ENCODE assay signal across 7 mouse cellular contexts in the genomic region with DNA sequence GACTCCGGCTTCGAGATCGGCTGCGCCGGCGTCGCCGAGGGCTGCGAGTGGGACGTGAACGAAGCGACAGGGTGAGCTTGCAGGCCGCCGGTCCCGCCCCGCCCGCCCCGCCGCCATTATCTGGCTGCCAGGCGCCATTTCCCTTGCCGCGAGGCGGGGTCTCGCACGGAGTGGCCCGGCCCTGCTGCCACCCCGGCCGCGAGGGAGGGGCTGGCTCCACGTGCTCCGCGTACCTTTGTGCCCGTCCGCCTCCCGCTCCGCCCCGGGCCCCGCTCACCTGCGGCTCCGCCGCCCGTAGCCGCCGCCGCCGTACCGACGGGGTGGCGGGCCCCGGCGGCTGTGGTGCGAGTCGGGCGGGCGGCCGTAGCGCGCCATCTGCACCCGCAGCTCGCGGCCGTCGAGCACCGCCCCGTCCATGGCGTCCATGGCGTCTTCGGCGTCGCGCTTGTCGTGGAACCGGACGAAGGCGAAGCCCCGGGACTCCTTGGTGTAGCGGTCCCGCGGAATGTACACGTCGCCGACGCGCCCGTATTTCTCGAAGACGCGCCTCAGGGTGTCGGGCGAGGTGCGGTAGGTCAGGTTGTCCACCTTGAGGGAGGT. TPM values are rescaled to one million over a fixed set of nuclear protein-coding genes. Genes with fewer than 3 reads are reported as not detected.
DNase-seq lines count a peak whose midpoint lies in the region; ATAC-seq and TF ChIP-seq lines count a peak whose summit lies in the region.

A gene (plus strand): TSS at position 150 of the 600 bp plus-strand sequence.

- H3K9me3 ChIP-seq in embryonic facial prominence, embryonic 14.5 days (ENCODE audit: control insufficient read depth, low read length), result no peaks in the 10 kb centered on the region
- H3K9me3 ChIP-seq in limb, embryonic 15.5 days, result no peaks in the 10 kb centered on the region
- no peaks in the 10 kb centered on the region for H3K9me3 ChIP-seq in midbrain, postnatal 0 days (ENCODE audit: low read length)

- WGBS in embryonic facial prominence, embryonic 14.5 days, result under 1% methylated on average over 27 of the region's 91 CpGs
- WGBS in limb, embryonic 15.5 days, result under 1% methylated on average over 84 of the region's 91 CpGs
- under 1% methylated on average over 71 of the region's 91 CpGs for WGBS in midbrain, postnatal 0 days

- H3K27me3 ChIP-seq in embryonic facial prominence, embryonic 14.5 days (replicated peaks; ENCODE audit: control insufficient read depth, insufficient read depth, low read length), result no peaks in the 10 kb centered on the region
- no peaks in the 10 kb centered on the region for H3K27me3 ChIP-seq in limb, embryonic 15.5 days
- H3K27me3 ChIP-seq in midbrain, postnatal 0 days (ENCODE audit: insufficient read depth, low read length), result no peaks in the 10 kb centered on the region

- H3K36me3 ChIP-seq in embryonic facial prominence, embryonic 14.5 days (ENCODE audit: control insufficient read depth, insufficient read depth, low read length), result peaks cover 38% of the 10 kb centered on the region
- H3K36me3 ChIP-seq in limb, embryonic 15.5 days, result peaks cover 39% of the 10 kb centered on the region
- H3K36me3 ChIP-seq in midbrain, postnatal 0 days (ENCODE audit: insufficient read depth, low read length), result peaks cover 11% of the 10 kb centered on the region; the same call in 1 of the 2 replicates

- TF ChIP-seq CTCF in midbrain, postnatal 0 days (IDR thresholded peaks at IDR 0.05), result no peak

- peak; percentile 90 to 94 for DNase-seq in adrenal gland, postnatal 36 days
- peak; percentile 89 for DNase-seq in embryonic facial prominence, embryonic 14.5 days (ENCODE audit: low spot score)
- peak; percentile 55 for DNase-seq in heart, adult 8-10 months (ENCODE audit: low spot score)
- DNase-seq in kidney, adult 9 months, result peak; percentile 80
- peak; percentile 73 for DNase-seq in midbrain, postnatal 0 days (ENCODE audit: low spot score)
- peak; percentile 68 to 77 for DNase-seq in spleen, postnatal 14 days (ENCODE audit: low spot score in 2 of 2)

- ATAC-seq in embryonic facial prominence, embryonic 14.5 days (ENCODE audit: low read depth), result peak; percentile 56
- peak; percentile 23; the same call in 1 of the 2 replicates for ATAC-seq in limb, embryonic 15.5 days (ENCODE audit: insufficient number of reproducible peaks, low FRiP score, low TSS enrichment, low read depth)
- peak; percentile 50 for ATAC-seq in midbrain, postnatal 0 days (ENCODE audit: low FRiP score)

- peak within 1 kb of the TSS; percentile 99 for H3K27ac ChIP-seq in embryonic facial prominence, embryonic 14.5 days (replicated peaks; ENCODE audit: low read depth, low read length)
- peak within 1 kb of the TSS; percentile 99 for H3K27ac ChIP-seq in limb, embryonic 15.5 days
- H3K27ac ChIP-seq in midbrain, postnatal 0 days (ENCODE audit: low read depth, low read length), result peak within 1 kb of the TSS; percentile 98

- peak within 1 kb of the TSS; percentile 99 for H3K4me3 ChIP-seq in embryonic facial prominence, embryonic 14.5 days (ENCODE audit: low read depth, low read length)
- peak within 1 kb of the TSS; percentile 98 for H3K4me3 ChIP-seq in limb, embryonic 15.5 days
- H3K4me3 ChIP-seq in midbrain, postnatal 0 days (ENCODE audit: low read depth, low read length), result peak within 1 kb of the TSS; percentile 73

- H3K4me2 ChIP-seq in embryonic facial prominence, embryonic 14.5 days (ENCODE audit: low read depth, low read length), result peak within 1 kb of the TSS; percentile 67
- peak within 1 kb of the TSS; percentile 68 for H3K4me2 ChIP-seq in limb, embryonic 15.5 days
- H3K4me2 ChIP-seq in midbrain, postnatal 0 days (ENCODE audit: low read depth, low read length, poor library complexity, severe bottlenecking), result peak within 1 kb of the TSS; percentile 51

- H3K4me1 ChIP-seq in embryonic facial prominence, embryonic 14.5 days (ENCODE audit: control insufficient read depth, insufficient read depth, low read length), result peaks cover 12% of the 10 kb centered on the region
- peaks cover 19% of the 10 kb centered on the region for H3K4me1 ChIP-seq in limb, embryonic 15.5 days
- peaks cover 11% of the 10 kb centered on the region; the same call in 1 of the 2 replicates for H3K4me1 ChIP-seq in midbrain, postnatal 0 days (ENCODE audit: insufficient read depth, low read length)

- H3K9ac ChIP-seq in embryonic facial prominence, embryonic 14.5 days (ENCODE audit: low read depth, low read length), result peak within 1 kb of the TSS; percentile 99
- peak within 1 kb of the TSS; percentile 95 for H3K9ac ChIP-seq in limb, embryonic 15.5 days
- H3K9ac ChIP-seq in midbrain, postnatal 0 days (replicated peaks; ENCODE audit: low read length, poor library complexity, severe bottlenecking), result peak within 1 kb of the TSS; percentile 91

RNA-seq across cellular contexts. Expression of the gene that starts here (rescaled TPM):
- 10 to 100 TPM; 33.7 to 35.2 TPM for total RNA-seq in adrenal gland, postnatal 36 days (2021)
- polyA plus RNA-seq in embryonic facial prominence, embryonic 14.5 days (2014; fragmentation: Nextera tagmentation; extraction: Ambion mirVana), result 42.8 and 43.9 TPM in 2 replicates
- 10 to 100 TPM; 27.3 to 33.6 (median 29.7) TPM for total RNA-seq in heart, adult 8-10 months (2022)
- 41.4 and 48.0 TPM in 2 replicates for polyA plus RNA-seq in limb, embryonic 15.5 days (2015; fragmentation: Nextera tagmentation; extraction: Ambion mirVana)
- total RNA-seq in midbrain, postnatal 0 days (2014; rRNA removed), result 36.0 and 57.0 TPM in 2 replicates
- 54.8 and 64.1 TPM in 2 replicates for polyA plus RNA-seq in midbrain, postnatal 0 days (2015; fragmentation: Nextera tagmentation; extraction: Ambion mirVana)

Comparison
In these comparisons a context has a peak if more than half of its experiments do, and no peak if none do; other contexts are left out.
1. Peak in every context shown above with its lines: DNase-seq, ATAC-seq, H3K4me3 ChIP-seq and H3K27ac ChIP-seq.